Mouse (Mus musculus): ENCODE results near the gene Pgpep1. TPM values are rescaled to one million over a fixed set of nuclear protein-coding genes. Genes with fewer than 3 reads are reported as not detected.

Pgpep1 gene
- polyA plus RNA-seq, 1 experiment = 21.1 TPM

- H3K27ac ChIP-seq (ENCODE audit: control insufficient read depth, insufficient read depth, low read depth, low read length, poor library complexity) = no peak overlapping the region
- 71% methylated on average over 7 of the region's 7 CpGs for WGBS
- peaks cover 2% of the 10 kb centered on the region; the same call in 1 of the 2 replicates for H3K4me1 ChIP-seq (ENCODE audit: control insufficient read depth, insufficient read depth, low read length)
- no peak overlapping the region for H3K4me3 ChIP-seq (replicated peaks; ENCODE audit: control insufficient read depth, low read depth, low read length)
- TF ChIP-seq POLR2A (IDR thresholded peaks at IDR 0.05; ENCODE audit: borderline replicate concordance, control insufficient read depth, low read depth, low read length) (no peak), CTCF (IDR thresholded peaks at IDR 0.05; ENCODE audit: control insufficient read depth, insufficient read depth, low read length) (no peak)
Measured at GRCm38 (mm10) chr8:70684291-70684690, 24.1 kb upstream of the Pgpep1 start.

GRCm38 (mm10) chr8:70682692-70683091 is 22.5 kb upstream of the Pgpep1 start:
- Histone ChIP-seq H3K4me3 (replicated peaks; ENCODE audit: control insufficient read depth, low read depth, low read length) (no peak overlapping the region), H3K4me1 (ENCODE audit: control insufficient read depth, insufficient read depth, low read length) (peaks cover 5% of the 10 kb centered on the region), H3K27ac (ENCODE audit: control insufficient read depth, insufficient read depth, low read depth, low read length, poor library complexity) (no peak overlapping the region)
- TF ChIP-seq CTCF (IDR thresholded peaks at IDR 0.05; ENCODE audit: control insufficient read depth, insufficient read depth, low read length) = no peak
- no peak for TF ChIP-seq POLR2A (IDR thresholded peaks at IDR 0.05; ENCODE audit: borderline replicate concordance, control insufficient read depth, low read depth, low read length)
- WGBS = 50% methylated on average over 3 of the region's 3 CpGs

- Histone ChIP-seq H3K4me1 (ENCODE audit: control insufficient read depth, insufficient read depth, low read length) (peaks cover 5% of the 10 kb centered on the region), H3K4me3 (replicated peaks; ENCODE audit: control insufficient read depth, low read depth, low read length) (no peak overlapping the region), H3K27ac (ENCODE audit: control insufficient read depth, insufficient read depth, low read depth, low read length, poor library complexity) (no peak overlapping the region)
- 61% methylated on average over 19 of the region's 19 CpGs for WGBS
- TF ChIP-seq CTCF (IDR thresholded peaks at IDR 0.05; ENCODE audit: control insufficient read depth, insufficient read depth, low read length) (no peak), POLR2A (IDR thresholded peaks at IDR 0.05; ENCODE audit: borderline replicate concordance, control insufficient read depth, low read depth, low read length) (no peak)
Measured at GRCm38 (mm10) chr8:70682193-70682592, 22.0 kb upstream of the Pgpep1 start.

GRCm38 (mm10) chr8:70681410-70681809 is 21.2 kb upstream of the Pgpep1 start:
- peaks cover 5% of the 10 kb centered on the region for H3K4me1 ChIP-seq (ENCODE audit: control insufficient read depth, insufficient read depth, low read length)
- H3K27ac ChIP-seq (ENCODE audit: control insufficient read depth, insufficient read depth, low read depth, low read length, poor library complexity) = no peak overlapping the region
- WGBS = 74% methylated on average over 3 of the region's 3 CpGs
- H3K4me3 ChIP-seq (replicated peaks; ENCODE audit: control insufficient read depth, low read depth, low read length) = no peak overlapping the region
- TF ChIP-seq CTCF (IDR thresholded peaks at IDR 0.05; ENCODE audit: control insufficient read depth, insufficient read depth, low read length) (no peak), POLR2A (IDR thresholded peaks at IDR 0.05; ENCODE audit: borderline replicate concordance, control insufficient read depth, low read depth, low read length) (no peak)

- WGBS = 82% methylated on average over 3 of the region's 3 CpGs
- Histone ChIP-seq H3K4me3 (replicated peaks; ENCODE audit: control insufficient read depth, low read depth, low read length) (no peak overlapping the region), H3K4me1 (ENCODE audit: control insufficient read depth, insufficient read depth, low read length) (peaks cover 5% of the 10 kb centered on the region), H3K27ac (ENCODE audit: control insufficient read depth, insufficient read depth, low read depth, low read length, poor library complexity) (no peak overlapping the region)
- TF ChIP-seq CTCF (IDR thresholded peaks at IDR 0.05; ENCODE audit: control insufficient read depth, insufficient read depth, low read length) (no peak), POLR2A (IDR thresholded peaks at IDR 0.05; ENCODE audit: borderline replicate concordance, control insufficient read depth, low read depth, low read length) (no peak)
Measured at GRCm38 (mm10) chr8:70680039-70680438, 19.9 kb upstream of the Pgpep1 start.

- 86% methylated on average over 4 of the region's 4 CpGs for WGBS
- Histone ChIP-seq H3K4me1 (ENCODE audit: control insufficient read depth, insufficient read depth, low read length) (peaks cover 10% of the 10 kb centered on the region), H3K4me3 (replicated peaks; ENCODE audit: control insufficient read depth, low read depth, low read length) (no peak overlapping the region), H3K27ac (ENCODE audit: control insufficient read depth, insufficient read depth, low read depth, low read length, poor library complexity) (no peak overlapping the region)
- no peak for TF ChIP-seq CTCF (IDR thresholded peaks at IDR 0.05; ENCODE audit: control insufficient read depth, insufficient read depth, low read length)
- no peak for TF ChIP-seq POLR2A (IDR thresholded peaks at IDR 0.05; ENCODE audit: borderline replicate concordance, control insufficient read depth, low read depth, low read length)
Measured at GRCm38 (mm10) chr8:70679404-70679803, 19.2 kb upstream of the Pgpep1 start.

- Histone ChIP-seq H3K27ac (ENCODE audit: control insufficient read depth, insufficient read depth, low read depth, low read length, poor library complexity) (no peak overlapping the region), H3K4me3 (replicated peaks; ENCODE audit: control insufficient read depth, low read depth, low read length) (no peak overlapping the region), H3K4me1 (ENCODE audit: control insufficient read depth, insufficient read depth, low read length) (peaks cover 12% of the 10 kb centered on the region)
- TF ChIP-seq POLR2A (IDR thresholded peaks at IDR 0.05; ENCODE audit: borderline replicate concordance, control insufficient read depth, low read depth, low read length) = no peak
- TF ChIP-seq CTCF (IDR thresholded peaks at IDR 0.05; ENCODE audit: control insufficient read depth, insufficient read depth, low read length) = no peak
Measured at GRCm38 (mm10) chr8:70678679-70679078, 18.5 kb upstream of the Pgpep1 start.

- peak overlapping the region; percentile 8; the same call in 1 of the 2 replicates for H3K27ac ChIP-seq (ENCODE audit: control insufficient read depth, insufficient read depth, low read depth, low read length, poor library complexity)
- 80% methylated on average over 15 of the region's 15 CpGs for WGBS
Measured at GRCm38 (mm10) chr8:70677451-70678080, 17.4 kb upstream of the Pgpep1 start.

GRCm38 (mm10) chr8:70675336-70675735 is 15.1 kb upstream of the Pgpep1 start:
- Histone ChIP-seq H3K27ac (ENCODE audit: control insufficient read depth, insufficient read depth, low read depth, low read length, poor library complexity) (no peak overlapping the region), H3K4me1 (ENCODE audit: control insufficient read depth, insufficient read depth, low read length) (peaks cover 10% of the 10 kb centered on the region), H3K4me3 (replicated peaks; ENCODE audit: control insufficient read depth, low read depth, low read length) (no peak overlapping the region)
- WGBS = 17% methylated on average over 1 of the region's 1 CpGs
- TF ChIP-seq POLR2A (IDR thresholded peaks at IDR 0.05; ENCODE audit: borderline replicate concordance, control insufficient read depth, low read depth, low read length) = no peak
- TF ChIP-seq CTCF (IDR thresholded peaks at IDR 0.05; ENCODE audit: control insufficient read depth, insufficient read depth, low read length) = no peak

More at GRCm38 (mm10) chr8:70677451-70678080, 17.4 kb upstream of the Pgpep1 start:
- H3K4me1 ChIP-seq (ENCODE audit: control insufficient read depth, insufficient read depth, low read length) = peaks cover 12% of the 10 kb centered on the region
- H3K4me3 ChIP-seq (replicated peaks; ENCODE audit: control insufficient read depth, low read depth, low read length) = no peak overlapping the region
- TF ChIP-seq CTCF (IDR thresholded peaks at IDR 0.05; ENCODE audit: control insufficient read depth, insufficient read depth, low read length) (no peak), POLR2A (IDR thresholded peaks at IDR 0.05; ENCODE audit: borderline replicate concordance, control insufficient read depth, low read depth, low read length) (no peak)

Measured in bone marrow, adult 2 months (tissue).